Mouse (Mus musculus) cerebellum, postnatal 36 days (tissue): ENCODE measurements at regions not wholly inside any gene's neighbourhood (a gene's known extent, or its start where the extent isn't known, plus 50 kb on each side); places are given as distances from the start of the nearest gene placed in this dataset.

Source experiments
- DNase-seq, 2 experiments: peaks; one replicate each; pipeline ENCODE4 v3.0.0; 2021 to 2022; ENCODE audit warnings: mixed read lengths in 2 of 2

DNA sequence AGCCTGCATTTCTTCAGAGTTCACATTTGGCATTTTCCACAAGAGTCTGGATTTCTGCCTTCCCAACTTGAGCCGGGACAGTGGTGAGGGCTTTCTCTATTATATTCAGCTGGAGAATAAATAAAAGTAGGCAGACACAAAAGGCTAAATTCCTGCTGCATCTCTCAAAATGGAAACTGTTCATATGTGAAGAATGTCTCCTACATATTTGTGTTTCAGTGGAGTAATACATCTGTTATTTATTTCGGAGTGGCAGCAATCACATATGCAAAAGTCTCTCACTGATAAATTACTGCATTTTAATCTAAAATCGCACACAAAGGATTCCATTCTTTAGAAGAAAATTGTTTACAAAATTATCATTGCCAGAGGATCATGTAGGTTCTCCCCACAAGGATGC is 230.9 kb upstream of the Tank start:
- no peak for DNase-seq

DNA sequence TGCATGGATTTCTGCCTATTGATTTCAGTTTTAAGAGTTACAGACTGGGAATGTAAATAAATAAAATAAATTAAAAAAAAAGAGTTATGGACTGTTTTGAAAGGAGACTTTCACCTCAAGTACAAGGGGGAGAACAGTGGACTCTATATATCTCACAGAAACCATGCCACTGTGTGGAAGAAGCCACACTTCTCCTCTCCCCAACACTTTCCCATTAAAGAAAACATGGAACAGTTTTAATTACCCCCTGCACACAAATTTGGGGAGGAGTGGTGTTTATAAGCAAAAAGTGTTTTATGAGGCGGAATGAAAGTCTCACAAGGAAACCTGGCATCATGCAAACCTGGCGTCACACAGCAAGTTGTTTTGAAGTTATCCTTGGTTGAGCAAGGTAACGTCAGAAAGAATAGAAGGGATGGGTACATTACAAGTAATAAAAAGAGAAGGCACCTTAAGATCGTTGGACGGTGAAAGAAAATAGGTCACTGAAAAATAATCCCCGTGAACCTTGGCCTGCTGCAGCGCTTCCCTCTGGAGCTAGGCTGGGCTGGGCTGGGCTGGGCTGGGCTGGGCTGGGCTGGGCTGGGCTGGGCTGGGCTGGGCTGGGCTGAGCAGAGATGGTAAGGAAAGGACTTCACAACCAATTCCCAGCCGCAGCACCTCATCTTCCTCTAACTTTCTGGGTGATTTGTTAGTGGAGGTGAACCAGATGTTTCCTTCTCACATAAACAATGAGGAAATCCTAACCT is 232.2 kb upstream of the Tank start:
- DNase-seq: no peak

DNA sequence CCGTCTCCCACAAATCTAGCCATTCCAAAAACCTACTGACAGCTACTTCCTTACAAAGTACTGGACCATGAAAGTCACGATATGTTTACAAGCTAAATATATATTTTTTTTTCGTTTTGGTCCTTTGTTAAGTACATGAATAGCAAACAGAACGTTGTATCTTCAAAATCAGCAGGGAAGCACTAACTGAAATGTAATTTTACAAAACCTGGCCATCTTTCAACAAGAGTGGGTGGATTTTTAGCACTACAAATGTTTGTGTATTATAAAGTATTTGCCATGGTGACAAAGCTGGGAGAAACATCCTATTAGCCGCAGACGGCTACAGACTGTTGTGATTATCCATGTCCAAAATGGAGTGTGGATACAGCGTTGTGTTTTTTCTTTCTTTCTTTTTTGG is 233.1 kb upstream of the Tank start:
- no peak for DNase-seq

DNA sequence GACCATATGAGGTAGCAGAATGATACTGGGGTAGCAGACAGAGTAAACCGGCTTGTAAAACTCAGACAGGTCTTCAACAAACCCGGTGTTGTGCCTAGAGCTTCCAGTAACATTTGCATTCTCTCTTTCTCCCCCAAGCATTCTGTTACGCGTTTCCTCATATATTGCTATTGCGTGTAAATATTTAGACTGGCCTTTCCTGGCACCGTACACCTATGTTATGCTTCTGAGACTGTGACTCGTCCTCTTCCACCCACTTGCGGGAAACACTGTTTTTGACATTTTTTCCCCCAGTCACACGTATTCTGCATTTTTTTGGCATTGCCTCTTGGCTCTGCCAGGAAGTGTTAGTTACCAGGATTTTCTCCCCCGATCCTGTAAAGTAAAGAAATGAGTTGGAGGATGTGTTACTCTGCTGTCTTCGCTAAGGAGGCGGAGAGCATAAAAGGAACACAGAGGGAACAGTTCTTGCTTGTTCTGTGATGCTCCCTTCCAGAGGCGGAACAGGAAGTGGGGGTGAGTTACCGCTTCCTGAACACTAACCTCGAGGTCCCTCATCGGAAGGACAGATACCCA is 233.7 kb upstream of the Tank start:
- no peak for DNase-seq

DNA sequence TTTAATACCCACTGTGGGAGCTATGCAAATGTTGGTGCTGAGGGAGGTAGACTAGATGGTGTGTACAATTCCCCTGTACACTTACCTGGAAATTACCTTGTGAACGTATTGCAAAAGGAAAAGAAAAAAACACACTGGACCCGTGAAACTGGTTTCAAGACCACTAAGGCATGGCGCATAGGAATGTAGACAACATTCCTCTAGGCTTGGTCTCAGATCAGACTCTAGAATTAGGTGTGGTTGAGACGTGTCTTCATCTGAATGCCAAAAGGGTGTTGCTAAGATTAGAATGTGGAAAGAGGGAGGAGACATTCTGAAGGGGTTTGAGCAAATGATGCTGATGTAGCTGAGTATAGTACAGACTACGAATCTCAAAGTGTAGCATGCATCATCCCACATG is 237.1 kb upstream of the Tank start:
- no peak for DNase-seq

DNA sequence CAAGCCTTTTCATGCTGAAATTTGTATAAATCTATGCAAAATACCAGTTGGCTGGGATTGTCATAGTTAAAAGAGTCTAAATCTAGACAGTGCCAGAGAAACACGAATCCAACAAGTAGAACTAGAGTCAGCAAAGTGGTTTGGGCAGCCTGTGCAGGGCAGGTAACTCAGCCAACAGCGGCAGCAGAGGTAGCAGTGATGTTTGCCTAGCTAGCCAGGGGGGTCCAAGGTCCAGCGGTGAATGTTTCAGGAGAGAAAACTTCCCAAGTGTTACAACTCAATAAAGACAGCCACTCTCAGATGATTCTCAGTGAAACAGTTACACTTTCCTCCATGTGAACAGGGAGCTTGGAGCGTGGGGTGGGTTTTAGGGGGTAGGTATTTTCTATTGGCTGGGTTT is 259.2 kb upstream of the Tank start:
- DNase-seq: no peak

DNA sequence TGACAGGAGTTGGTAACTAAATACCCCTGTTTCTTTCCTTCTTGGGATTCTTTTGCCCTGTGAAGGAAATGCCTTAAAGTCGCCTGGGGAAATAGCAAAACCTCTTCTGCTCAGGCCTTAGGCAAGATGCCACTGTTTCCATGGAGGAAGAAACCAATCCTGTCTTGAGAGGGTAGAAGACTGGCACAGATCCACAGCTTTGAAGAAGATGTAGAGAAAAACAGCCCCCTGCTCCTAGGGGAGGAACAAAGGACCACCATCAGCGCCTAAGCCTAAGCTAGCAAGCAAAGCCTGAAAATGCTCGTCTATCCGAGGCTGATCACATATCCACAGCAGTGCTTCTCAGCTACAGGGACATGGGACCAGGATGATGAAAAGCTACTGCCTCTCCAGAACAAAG is 268.0 kb upstream of the Tank start:
- DNase-seq: no peak

DNA sequence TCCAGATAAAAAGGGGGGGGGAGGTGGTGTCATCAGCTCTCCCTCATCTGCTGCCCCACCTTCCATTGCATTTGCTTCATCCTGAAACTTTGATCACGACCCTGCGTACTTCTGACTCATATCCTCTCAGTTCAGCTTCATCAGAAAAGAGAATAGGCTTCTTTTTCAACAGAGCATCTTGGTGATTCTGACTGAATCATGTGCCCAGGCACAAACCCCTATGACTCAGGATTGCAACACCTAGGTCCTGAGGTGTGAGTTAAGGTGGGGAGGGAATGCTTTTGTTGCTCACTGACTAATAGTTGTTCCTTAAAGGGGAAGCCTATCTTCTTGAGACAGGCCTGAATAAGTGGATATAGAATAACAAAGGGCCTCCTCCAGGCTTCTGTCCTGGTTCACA is 269.2 kb upstream of the Tank start:
- DNase-seq: no peak

DNA sequence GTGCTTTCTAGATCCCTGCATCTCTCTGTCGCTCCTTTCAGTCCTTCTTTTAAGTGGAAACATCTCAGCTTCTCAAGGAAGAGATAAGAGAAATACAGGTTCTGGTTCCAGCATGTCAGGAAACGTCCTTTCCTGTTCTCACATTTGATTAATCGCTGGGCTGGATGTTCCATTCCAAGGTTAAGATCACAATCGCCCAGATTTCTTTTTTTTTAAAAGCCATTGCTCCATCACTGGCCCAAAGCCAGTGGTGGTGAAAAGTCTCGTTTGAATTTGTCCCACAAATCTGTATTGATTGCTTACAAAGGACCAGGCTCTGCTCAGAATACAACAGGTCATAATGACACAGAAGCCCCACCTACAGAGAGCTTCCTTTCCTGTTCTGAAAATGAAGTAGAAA is 281.2 kb upstream of the Tank start:
- DNase-seq: no peak

DNA sequence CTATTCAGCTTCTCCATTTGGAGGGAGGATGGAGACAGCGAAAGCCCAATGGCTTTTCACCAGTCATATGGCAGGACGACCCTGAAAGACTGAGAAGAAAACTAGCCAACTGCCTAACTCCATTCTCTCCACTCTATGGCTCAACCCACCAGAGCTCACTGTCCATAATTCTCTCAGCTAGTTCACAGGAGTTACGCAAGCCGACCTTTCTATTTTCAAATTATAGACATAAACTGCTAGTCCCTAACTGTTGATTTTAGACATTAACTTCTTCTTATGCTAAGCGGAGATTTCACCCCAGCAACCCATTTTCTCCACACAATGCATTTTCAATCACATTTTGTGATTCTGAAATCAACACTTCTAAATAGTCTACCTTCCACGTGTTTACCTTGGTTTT is 281.8 kb upstream of the Tank start:
- DNase-seq: no peak

DNA sequence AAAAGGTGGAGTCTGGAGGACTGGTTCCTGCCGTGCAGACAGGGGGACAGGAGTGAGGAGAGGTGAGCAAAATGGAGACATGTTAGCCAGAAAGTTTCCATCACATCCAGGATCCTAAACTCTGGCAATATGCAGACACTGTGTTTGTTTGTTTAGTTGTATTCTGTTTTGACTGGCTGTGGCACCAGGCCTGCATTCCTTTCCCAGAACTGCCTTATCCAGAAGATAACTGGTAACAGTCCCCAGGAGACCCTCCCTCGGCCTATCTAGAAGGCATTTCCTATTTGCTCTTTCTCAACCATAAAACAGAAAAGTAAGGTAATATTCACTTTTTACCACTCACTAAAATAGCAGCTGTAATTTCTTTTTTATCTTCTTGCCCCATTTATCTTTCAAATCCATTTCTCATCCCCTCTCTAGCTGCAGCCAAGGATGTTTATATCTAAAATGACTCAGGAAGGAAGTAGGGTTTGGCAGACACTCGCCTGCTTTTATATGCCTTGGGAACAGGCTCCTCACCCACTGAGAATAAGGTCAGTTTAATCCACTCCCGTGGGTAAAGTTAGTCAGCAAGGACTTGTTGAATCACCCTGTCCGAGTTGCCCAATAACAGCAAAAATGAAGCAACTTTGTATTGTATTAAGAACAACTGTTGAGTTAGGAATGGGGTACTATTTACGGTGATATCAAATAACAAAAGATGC is 283.0 kb upstream of the Tank start:
- DNase-seq: no peak

DNA sequence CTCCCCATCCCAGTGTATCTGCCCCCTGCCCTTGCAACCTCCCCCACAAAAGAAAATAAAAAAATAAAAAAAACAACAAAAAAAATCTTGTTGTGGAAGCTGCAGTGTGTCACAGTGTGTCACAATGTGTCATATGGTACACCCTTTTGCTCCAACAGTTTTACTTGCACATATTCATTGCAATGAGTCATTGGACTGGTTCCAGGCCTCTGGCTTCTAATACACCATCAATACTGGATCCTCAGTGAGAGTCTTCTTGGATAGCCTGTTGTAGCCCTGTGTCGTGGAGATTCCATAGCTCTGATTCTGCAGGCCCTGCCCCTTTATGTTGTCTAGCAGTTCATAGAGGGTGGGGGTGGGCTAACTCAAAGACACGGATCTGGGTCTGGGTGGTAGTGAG is 290.1 kb upstream of the Tank start:
- no peak for DNase-seq

DNA sequence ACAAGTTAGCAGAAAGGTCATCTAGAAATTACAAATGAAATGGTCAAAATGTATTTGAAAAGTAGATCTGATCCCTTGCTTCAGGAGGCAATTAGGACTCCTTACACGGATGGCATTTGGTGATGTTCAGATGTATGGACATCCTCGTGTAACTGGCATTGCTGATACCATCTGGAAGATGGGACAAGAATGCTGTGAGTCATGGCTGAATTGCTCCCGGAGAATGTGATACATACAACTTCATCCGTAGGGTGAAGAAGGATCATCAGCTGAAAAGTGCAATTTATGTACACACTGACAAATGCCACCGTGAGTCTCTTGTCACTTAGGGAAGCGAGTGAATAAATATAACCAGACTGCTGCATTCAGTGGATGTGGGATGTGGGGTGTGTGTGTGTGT is 293.7 kb upstream of the Tank start:
- no peak for DNase-seq

DNA sequence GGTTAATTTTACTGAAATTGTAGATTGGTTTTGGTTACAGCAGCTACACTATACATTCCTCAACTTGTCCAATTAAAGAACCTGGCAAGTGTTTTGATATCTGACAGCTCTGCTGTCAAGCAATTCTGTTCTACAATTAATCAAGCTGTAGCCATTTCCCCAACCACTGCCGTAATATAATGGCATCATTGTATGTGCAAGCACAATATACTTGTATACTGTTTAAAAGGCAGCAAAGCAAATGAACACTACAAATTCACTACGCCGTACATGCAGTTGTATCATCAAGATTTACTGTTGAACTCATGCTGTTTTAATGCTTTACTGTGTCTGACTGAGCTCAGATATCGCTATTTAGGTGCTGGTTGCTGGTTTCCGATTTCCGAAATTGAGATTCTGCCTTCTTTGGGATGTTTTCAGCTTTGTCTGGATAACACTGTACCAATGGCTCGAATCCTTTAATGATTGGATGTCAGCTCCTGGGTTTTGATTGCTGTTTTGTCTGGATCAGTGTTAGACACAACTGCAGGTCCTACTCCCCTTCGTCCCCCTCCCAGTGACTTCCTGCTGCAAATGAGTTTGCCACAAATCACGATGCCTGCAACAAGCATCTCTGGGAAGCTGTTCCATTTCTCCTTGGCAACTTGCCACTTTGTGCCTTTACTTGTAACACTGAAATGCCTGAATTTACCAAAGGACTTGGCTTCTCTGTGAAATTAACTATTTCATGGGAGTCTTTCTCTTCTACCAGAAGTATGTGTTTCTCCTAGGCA is 294.4 kb upstream of the Tank start:
- DNase-seq: no peak

DNA sequence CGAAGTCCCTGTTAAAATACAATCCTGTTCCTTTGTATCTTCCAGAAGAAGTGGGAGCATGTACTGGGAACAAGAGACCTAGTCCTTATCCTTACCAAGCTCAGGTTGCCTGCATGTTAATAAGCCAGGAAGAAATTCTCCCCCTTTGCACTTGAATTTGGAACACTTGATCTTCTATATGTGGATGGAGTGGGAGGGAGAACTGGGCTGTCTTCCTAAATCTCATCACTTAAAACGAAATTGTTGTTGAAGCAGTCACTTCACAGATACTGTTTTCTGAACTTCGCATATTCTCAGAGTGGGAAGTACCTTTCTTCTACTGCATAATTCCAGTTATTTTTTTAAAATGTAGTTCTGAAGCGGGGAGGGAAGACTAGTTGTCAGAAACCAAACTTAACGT is 305.7 kb upstream of the Tank start:
- DNase-seq: no peak

DNA sequence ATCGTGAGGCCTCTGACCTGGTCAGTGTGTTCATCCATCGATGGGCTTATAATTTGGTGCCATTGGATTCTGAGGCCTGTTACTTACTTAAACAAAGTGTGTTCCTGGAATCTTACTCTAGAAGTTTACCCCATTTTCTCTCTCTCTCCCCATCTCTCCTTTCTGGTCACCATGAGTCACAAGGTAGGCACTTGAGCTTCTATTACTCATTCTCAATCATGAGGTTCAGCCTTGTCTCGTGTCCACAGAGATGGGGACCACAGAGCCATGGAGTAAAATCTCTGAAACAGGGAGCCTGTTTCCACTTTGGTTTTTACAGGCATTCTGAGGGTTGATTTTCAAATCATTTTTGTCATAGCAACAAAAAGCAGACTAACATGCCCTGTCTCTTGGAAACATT is 304.7 kb upstream of the Rbms1 start:
- no peak for DNase-seq

DNA sequence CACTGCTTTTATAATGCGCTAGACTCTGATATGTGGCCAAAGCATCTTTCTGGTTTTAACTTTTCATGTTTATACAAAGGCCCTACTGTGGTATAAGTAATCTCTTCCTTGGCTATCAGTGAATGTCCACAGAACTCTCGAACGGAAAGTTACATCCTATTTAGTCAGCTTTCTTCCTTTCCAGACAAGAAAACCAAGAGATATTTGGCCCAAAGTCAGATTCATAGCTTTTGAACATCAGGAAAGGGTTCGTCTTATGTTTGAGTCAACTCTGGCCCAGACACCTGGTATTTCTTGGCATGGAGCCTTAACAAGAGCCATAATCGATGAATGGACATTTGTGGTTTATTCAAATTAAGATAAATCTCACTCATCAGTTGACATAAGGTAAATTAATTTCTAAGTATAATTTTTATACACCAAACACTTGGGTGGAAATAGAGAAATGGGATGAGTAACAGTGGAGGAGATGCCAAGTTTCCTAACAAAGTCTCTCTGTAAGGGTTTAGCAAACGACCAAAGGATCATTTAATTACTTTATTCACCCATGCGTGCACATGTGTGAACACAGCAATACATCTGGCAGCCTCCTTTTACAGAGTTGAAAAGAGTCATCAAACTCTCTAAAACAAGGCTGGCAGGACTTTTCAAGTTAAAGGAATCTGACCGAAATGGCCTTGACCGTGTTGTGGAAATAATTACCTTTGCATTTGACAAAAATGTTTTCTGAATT is 287.2 kb upstream of the Rbms1 start:
- no peak for DNase-seq

DNA sequence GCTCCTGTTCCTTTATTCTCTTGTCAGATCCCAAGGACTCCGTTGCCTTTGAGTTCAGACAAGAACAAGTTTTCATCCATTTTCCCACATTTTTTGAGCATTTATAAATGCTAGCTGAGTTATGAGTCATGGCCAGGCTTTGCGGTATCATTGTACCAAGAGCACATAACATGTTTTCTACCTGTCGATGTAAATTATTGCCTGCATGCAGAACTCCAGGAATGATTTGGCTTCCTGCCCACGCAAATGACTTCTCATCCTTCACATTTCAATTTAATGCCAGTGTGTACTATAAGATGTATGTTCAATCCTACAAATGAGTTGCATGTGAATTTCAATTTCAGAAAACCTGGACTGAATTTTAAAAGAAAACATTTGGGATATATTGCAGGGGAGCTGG is 285.0 kb upstream of the Rbms1 start:
- no peak for DNase-seq

DNA sequence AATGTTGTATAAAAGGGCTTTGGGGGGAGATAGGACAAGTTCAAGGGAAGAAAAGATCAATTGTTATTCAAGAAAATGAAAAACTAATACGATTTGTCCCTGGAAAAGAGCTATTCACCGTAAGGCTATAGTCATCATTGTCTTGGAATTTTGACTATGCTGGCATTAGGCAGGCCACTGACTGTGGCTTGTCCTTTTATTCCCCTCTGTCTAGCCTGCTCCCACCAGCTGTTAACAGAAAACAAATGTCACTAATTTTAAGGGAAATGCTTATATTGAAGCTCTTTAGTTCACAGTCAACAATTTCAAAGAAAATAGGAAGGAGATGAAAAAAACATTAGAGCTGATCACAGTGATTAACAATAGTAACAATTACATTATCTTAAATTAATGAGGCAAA is 284.3 kb upstream of the Rbms1 start:
- DNase-seq: no peak

DNA sequence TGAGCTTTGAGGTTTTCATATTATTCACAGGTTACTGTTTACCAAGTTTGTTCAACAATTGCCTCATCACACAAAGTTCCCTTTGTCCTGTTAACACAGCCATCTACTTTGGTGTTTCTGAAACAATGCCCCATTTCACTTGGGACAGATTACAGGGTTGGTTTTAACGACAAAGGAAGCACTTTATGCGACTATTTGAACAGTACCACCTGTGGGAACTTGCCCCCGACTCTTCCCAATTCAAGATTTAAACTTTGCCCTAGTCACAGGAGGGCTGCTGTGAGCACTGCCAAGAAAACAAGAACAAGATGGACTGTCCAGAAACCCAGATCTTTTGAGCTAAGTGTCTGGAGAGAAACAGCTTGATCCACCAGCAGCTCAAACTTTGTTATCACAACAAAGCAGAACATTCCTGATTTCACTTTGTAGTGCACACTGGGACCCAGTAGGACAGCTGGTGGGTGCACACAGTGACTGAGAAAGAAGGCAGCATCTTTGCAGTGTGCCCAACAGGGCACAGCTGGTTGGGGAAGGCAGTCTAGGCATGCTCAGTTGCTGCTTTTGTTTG is 283.8 kb upstream of the Rbms1 start:
- no peak for DNase-seq

DNA sequence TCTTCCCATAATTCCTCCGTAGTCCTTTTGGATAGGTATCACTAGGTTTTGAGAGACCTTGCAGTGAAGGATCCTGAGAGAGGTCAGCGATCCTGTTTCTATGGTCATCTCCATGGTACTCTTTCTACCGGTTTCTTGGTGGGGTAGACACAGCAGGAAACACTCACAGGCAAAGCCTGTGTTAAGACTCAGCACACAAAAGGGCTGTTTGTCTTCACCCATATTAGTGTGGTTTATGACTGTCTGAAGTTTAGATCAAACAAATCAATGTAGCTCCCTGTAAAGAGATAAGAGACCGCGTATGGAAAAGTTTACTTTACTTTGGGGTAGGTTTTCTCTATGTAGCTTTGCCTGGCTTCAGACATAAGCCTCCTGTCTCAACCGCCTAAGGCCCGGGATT is 282.5 kb upstream of the Rbms1 start:
- DNase-seq: no peak

DNA sequence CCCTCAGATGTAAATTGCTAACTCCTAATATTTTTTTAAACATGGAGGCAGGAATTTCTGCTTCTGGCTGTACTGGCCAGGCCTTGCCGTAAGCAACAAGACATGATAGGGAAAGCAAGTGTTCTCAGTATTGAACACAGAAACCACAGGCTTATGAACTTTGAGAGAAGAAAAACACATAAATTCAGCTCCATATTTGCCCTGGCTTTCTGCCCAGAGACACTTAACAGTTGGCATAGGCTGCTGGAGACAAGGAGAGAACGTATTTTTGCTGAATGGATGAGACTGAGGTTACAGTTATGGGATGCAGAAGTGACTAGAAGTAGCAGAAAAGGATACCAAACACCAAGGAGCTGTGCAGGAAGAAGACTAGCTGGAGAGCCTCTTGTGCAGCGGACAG is 258.7 kb upstream of the Rbms1 start:
- no peak for DNase-seq

DNA sequence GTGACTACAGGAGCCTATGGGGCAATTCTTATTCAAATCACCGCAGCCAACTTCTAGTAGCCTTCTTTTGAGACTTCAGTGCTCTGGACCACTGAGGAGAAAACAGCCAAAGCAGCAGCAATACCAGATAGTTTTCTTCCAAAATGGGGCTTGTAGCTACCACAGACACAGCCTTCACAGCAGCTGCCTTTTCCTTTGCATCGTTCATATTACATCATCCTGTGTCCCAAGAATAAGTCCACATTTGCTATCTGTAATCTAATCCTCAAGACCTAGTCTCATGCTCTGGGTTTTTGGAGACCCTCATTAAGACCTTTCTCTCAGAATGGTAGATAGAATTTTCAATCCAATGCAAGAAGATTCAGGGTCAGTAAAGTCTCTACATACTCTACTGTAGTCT is 258.2 kb upstream of the Rbms1 start:
- no peak for DNase-seq
